Mouse (Mus musculus): ENCODE results near the gene Eif2b2.
A peak's percentile ranks its signal among the peaks of the same experiment; 100 is the strongest.

The Eif2b2 gene

GRCm38 (mm10) chr12:85193923-85194622 lies 25.2 kb upstream of the Eif2b2 start:
- no peak for DNase-seq (ENCODE audit: low read depth, low spot score)

DNA sequence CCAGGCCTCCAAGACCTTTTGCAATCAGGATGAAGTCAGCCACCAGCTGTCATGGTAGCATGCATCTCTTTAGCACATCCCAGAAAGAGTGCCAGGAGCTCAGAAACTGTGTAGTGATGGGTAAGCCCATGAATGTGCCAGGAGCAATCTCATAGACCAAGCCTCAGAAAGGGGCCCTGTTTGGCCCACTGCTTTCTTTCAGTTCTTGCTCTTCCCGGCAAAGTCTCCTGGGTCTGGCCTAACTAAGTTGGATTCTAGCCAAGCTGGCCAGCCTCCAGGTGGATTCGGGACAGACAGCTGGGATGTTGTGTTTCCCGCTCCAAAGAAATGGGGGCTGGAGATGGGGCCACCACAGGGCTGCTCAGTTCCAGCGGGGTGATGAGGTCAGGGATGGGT lies 24.7 kb upstream of the Eif2b2 start:
- DNase-seq (ENCODE audit: low read depth, low spot score) = no peak

DNA sequence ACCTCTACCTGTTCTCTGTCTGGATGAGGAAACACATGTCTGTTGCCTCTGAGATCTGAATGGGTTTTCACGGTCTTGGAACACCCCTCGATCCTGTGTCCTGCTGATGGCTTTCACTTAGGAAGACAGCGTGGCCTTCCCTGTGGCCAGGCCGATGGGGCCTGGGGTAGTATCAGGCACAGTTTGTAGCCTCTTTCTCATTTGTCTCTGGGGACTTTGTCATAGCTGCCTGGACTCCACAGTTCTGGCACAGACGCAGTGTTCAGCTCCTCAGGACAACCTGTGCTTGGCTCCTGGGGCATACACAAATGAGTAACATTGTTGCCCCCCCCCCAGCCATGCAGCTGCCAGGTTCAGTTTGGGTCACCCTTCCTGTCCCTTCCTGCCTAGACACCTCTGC lies 24.2 kb upstream of the Eif2b2 start:
- no peak for DNase-seq (ENCODE audit: low read depth, low spot score)

- DNase-seq (ENCODE audit: low read depth, low spot score) = no peak
Measured at GRCm38 (mm10) chr12:85196191-85196590, 23.1 kb upstream of the Eif2b2 start.

- no peak for DNase-seq (ENCODE audit: low read depth, low spot score)
Measured at GRCm38 (mm10) chr12:85197371-85197770, 21.9 kb upstream of the Eif2b2 start.

- DNase-seq (ENCODE audit: low read depth, low spot score) = no peak
Measured at GRCm38 (mm10) chr12:85197936-85198335, 21.3 kb upstream of the Eif2b2 start.

GRCm38 (mm10) chr12:85199954-85200353 lies 19.3 kb upstream of the Eif2b2 start:
- no peak for DNase-seq (ENCODE audit: low read depth, low spot score)

GRCm38 (mm10) chr12:85200929-85201829 lies 18.1 kb upstream of the Eif2b2 start:
- no peak for DNase-seq (ENCODE audit: low read depth, low spot score)

- DNase-seq (ENCODE audit: low read depth, low spot score) = no peak
Measured at GRCm38 (mm10) chr12:85201830-85202147, 17.5 kb upstream of the Eif2b2 start.

DNA sequence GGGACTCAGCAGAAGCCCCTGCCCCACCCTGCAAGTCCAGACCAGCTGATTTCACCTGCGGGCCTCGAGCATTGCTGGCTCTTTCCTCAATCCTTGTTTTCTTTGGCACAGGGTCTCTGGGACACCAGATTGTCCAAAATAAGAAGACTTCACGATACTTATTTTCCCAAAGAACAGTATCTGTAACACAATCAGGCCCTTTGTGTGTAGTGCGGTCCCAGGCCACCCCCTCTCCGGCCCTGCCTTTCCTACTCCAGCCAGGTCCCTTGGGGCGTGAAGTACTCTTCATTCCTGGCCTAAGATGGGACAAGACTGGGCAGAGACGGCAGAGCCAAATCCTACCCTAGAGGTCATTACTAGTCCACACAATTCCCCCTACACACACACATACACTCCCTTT lies 17.1 kb upstream of the Eif2b2 start:
- DNase-seq (ENCODE audit: low read depth, low spot score) = no peak

DNA sequence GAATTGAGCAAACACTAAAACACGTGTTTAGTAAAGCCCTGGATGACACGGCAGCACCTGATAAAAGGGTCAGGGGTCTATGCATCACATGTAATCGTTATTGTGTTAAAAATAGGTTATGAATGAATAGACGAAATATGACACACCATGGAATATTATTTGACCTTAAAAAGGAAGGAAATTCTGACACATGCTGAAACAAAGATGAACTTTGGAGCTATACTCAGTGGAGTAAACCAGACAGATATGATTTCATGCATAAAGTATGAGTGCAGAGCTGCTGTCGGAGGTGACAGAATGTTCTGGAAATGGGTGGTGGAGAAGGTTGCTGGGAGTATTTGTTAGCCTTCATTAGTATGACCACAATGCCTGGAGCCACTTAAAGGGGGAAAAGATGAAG lies 15.6 kb upstream of the Eif2b2 start:
- no peak for DNase-seq (ENCODE audit: low read depth, low spot score)

DNA sequence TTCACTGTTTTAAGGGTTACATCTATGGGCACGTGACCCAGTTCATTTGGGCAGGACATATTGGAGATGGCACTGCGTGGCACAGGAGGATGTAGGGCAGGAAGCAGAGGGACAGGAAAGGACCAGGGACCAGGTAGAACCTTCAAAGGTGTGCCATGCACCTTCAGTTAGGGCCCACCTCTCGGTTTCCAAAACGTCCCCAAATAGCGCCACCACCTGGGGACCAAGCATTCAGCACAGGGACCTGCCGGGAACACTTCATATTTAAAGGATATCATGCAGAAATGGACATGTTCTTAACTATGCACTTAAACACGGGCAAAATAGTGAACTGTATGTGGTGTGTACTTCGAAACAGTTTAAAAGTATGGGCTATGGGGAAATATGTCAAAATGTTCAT lies 15.2 kb upstream of the Eif2b2 start:
- no peak for DNase-seq (ENCODE audit: low read depth, low spot score)

DNA sequence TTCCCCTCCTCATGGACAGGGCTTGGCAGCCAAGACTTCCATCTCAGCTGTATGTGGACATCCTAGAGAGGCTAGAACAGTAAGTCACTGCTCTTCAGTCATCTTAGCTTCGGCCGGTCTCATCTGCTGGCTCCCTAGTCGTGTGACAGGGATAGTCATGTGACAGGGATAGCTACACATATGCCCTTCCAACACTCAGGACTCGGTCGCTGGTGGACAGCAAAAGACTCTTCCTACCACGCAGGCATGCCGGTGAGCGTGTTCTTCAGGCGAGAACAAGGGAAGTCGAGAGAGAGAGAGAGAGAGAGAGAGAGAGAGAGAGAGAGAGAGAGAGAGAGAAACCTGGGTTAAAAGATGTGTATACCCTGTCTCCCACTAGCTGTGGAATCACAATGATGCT lies 13.9 kb upstream of the Eif2b2 start:
- no peak for DNase-seq (ENCODE audit: low read depth, low spot score)

DNA sequence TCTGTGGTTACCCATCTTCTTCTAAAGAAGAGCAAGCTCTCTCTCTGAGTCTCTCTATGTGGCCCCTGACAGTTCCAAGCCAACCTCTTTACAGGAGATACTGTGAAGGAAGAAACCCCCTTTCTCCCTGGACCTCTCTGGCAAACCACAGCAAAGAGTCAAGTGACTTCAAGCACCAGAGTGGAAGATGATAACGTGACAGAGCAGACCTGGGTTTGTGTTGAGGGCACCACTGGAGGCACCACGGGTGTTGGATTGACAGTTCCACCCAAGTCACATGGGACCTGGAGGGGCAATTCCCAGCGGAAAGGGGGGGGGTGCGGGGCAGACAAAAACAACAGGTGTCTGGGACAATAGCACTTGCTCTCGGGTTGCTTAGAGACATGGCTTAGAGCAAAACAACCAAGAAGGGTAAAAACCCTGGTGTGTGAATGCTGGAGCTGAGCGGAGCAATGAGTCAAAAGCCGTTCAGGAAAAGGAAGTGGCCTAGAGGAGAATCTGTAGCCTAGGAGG lies 10.5 kb upstream of the Eif2b2 start:
- DNase-seq (ENCODE audit: low read depth, low spot score) = peak; percentile 31

GRCm38 (mm10) chr12:85215031-85215430 lies 4.2 kb upstream of the Eif2b2 start:
- no peak for DNase-seq (ENCODE audit: low read depth, low spot score)

DNA sequence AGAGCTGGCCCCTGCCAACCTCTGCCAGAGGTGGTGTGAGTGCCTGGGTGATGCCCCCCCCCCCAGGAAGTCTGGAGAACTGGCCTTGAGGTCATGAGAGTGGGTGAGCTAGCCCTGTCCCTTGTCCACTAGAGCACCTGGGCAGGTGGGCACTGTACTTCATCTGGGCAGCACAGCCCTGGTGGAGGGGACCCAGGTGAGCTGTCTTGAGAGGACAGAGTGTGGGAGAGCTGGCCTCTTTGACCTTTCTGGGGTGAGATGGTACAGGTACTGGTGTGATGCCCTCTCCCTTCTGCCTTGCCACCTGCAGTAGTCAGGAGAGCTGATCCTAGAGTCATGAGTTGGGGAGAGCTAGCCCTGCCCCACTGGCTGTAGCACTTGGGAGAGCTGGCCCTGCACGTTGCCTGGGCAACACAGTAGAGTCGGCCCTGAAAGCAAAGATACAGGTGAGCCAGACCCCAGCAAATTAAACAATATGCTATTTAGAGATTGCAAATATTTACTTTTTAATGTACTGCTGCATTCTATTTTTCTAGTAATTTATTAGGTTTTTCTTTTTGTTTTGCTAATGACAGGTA lies 1.5 kb upstream of the Eif2b2 start:
- DNase-seq (ENCODE audit: low read depth, low spot score) = no peak

DNA sequence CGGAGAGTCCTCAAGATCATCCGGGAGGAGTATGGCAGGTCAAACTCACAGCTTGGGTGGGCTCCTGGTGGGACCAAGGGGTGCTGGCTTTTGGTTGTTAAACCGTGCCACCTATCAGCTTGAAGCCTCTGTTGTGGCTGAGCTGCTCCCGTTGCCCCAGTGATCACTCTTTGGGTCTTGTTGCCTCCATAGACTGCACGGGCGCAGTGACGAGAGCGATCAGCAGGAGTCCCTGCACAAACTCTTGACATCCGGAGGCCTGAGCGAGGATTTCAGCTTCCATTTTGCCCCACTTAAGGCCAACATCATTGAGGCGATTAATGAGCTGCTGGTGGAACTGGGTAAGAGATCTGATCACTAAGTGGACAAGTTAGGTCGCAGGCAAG lies 617 bp downstream of the Eif2b2 start:
- peak; percentile 68 for DNase-seq (ENCODE audit: low read depth, low spot score)

DNA sequence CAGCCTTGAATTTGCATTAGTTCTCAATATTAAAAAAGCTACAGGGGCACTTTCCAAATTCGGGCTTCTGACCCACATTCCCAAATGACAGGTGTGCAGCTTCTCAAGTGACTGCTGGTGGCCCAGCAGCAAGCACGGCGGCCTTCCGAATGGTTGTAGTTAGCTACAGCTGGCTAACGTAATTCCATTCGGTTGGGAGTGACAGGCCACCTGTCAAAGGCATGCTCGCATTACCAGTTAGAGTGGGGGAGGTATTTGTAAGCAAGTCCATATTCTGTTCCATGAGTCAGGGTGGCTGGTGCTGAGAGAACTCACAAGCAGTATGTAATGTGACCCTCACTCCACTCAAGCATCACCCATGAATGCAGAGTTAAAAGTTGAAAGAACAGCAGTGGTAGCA lies 7.9 kb downstream of the Eif2b2 start:
- DNase-seq (ENCODE audit: low read depth, low spot score) = no peak

DNA sequence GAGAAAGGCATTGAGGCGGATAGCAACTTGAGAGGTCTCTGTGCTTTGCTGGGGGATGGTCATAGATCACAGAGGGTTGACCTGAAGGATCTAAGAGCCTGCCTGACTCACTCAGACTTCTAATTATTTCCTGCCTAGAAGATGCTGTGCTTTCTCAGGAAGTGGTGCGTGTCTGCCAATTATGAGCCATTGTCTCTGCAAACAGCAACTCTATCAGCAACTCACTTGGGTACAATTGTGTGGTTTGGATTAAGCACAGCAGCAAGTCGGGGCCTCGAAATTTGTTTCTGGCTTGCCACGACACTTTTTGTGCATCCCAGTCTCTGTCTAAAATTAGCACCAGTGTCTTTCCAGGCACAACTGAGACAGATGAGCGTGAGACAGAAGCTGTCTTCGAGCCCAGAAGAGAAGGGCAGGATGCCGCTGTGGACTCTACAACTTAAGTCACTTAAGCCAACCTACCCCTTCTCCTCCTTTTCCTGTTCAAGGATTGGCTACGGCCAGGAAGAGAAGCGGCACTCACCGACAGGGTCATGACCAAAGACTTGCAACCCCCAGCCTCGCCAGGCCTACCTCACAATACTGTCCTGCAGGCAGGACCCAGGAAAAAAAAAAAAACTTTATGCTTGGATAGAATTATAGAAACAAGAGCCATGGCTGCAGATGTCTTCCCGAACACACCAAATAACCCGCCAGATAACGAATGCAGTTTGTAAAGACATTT lies 8.8 kb downstream of the Eif2b2 start:
- no peak for DNase-seq (ENCODE audit: low read depth, low spot score)

DNA sequence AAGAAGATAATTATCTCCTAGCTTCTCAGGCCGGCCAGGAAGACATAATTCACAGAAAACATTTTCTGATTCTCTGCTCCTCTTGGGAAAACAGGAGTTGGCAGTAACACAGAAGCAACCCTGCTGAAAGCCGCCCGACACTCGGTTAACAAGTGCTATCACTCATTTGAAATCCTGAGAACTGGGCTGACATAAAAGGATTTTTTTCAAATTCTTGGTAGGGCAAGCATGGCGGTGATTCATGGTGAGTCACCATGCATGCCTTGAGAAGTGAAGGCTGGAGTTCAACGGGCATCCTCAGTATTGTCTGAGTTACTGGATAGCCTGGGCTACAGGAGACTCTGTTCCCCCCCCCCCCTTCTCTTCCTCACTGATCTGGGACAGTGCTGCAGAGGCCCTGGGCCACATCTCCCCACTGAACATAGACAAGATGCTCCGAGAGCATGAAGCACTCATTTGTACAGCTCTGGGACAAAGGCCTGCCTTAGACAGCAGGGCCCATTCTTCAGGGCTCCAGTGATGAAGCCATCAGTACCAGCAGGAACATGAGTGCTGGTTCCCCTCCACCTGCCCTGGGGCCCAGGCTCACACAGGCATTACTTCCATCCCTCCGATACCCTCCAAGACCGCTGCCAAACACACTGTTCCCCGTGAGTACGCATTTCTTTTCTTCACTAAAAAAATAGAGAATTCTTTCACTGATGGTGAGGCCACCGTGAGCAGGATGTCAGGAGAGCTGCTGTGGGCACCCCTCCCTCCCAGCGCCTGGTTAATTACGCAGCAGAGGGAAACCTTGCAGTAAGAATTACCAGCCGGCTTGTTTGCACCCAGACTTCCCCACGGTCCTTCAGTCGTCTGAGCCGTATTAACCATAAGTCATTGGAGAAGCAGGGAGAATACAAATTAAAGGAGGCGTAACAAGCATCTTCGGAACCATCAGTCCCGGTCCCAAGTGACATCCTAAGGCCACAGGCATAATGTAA lies 14.4 kb downstream of the Eif2b2 start:
- no peak for DNase-seq (ENCODE audit: low read depth, low spot score)

DNA sequence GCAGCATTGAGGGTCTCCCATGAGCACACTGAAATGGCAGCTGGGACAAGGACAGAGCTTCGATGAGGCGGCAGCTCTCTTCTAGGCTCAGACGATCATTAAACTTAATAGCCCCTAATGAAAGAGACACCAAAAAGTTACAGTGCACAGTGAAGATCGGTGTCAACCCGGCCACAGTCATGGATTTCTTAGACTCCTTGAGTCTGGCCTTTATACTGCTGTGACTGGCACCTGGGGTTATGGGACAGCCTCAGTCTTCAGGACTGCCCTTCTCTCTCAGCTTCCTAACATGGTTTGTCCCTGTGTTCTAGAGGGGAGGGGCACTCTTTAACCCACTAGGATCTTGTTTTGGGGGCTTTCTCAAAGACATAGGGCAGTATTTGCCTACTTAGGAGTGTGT lies 18.3 kb downstream of the Eif2b2 start:
- DNase-seq (ENCODE audit: low read depth, low spot score) = no peak

Measured in CD4-positive, CD25-positive, alpha-beta regulatory T cell, adult 2 months (primary cell).